In genomic region chr3:30243776-30244275, GRCm38 (mm10) we compare ENCODE assay signal across 17 mouse cellular contexts.
DNase-seq lines count a peak whose midpoint lies in the region; ATAC-seq and TF ChIP-seq lines count a peak whose summit lies in the region.
"Had no signal": no experiment of that assay in that cellular context is flagged by ENCODE, and none has a peak within 500 bp of the region (broad histone marks: within the 10 kb centered on the region; RNA-seq: fewer than 3 reads in every experiment).

No protein-coding gene starts in this region.

- H3K4me3 ChIP-seq in lung, embryonic 14.5 days (ENCODE audit: low read depth, low read length), result no peak overlapping the region
- no peak overlapping the region for H3K4me3 ChIP-seq in lung, adult 2 months (replicated peaks; ENCODE audit: extremely low read depth, low read depth, low read length)
- no peak overlapping the region for H3K4me3 ChIP-seq in heart, embryonic 12.5 days
- H3K4me3 ChIP-seq in limb, embryonic 14.5 days (replicated peaks; ENCODE audit: low read length), result no peak overlapping the region
- H3K4me3 ChIP-seq: hindbrain, embryonic 13.5 days; liver, embryonic 13.5 days; neural tube, embryonic 13.5 days had no signal

- no peaks in the 10 kb centered on the region for H3K27me3 ChIP-seq in lung, embryonic 14.5 days (ENCODE audit: insufficient read depth, low read length)
- no peaks in the 10 kb centered on the region for H3K27me3 ChIP-seq in heart, embryonic 12.5 days (replicated peaks)
- no peaks in the 10 kb centered on the region for H3K27me3 ChIP-seq in limb, embryonic 14.5 days (ENCODE audit: control insufficient read depth, insufficient read depth, low read length)
- H3K27me3 ChIP-seq: hindbrain, embryonic 13.5 days; liver, embryonic 13.5 days had no signal

- TF ChIP-seq CTCF in lung, embryonic 14.5 days (IDR thresholded peaks at IDR 0.05; ENCODE audit: low read depth), result no peak
- no peak for TF ChIP-seq CTCF in lung, adult 2 months (IDR thresholded peaks at IDR 0.05; ENCODE audit: insufficient read depth, low read length)

- TF ChIP-seq POLR2A in lung, adult 2 months (IDR thresholded peaks at IDR 0.05; ENCODE audit: borderline replicate concordance, extremely low read depth, low read depth, low read length), result no peak
- no peak for TF ChIP-seq POLR2A in limb, embryonic 14.5 days (IDR thresholded peaks at IDR 0.05; ENCODE audit: borderline replicate concordance, extremely low read depth, insufficient read depth, insufficient read length)

- peak overlapping the region; percentile 82; the same call in 1 of the 2 replicates for H3K27ac ChIP-seq in lung, embryonic 14.5 days (ENCODE audit: low read depth)
- peak overlapping the region; percentile 85 for H3K27ac ChIP-seq in heart, embryonic 12.5 days (ENCODE audit: poor library complexity, severe bottlenecking)
- peak overlapping the region; percentile 56 for H3K27ac ChIP-seq in limb, embryonic 14.5 days (replicated peaks; ENCODE audit: low read depth, low read length)
- H3K27ac ChIP-seq: hindbrain, embryonic 13.5 days; liver, embryonic 13.5 days; neural tube, embryonic 13.5 days had no signal

- H3K36me3 ChIP-seq in lung, embryonic 14.5 days (ENCODE audit: insufficient read depth), result no peaks in the 10 kb centered on the region
- no peaks in the 10 kb centered on the region for H3K36me3 ChIP-seq in heart, embryonic 12.5 days
- H3K36me3 ChIP-seq in limb, embryonic 14.5 days (ENCODE audit: control insufficient read depth, insufficient read depth, low read length), result no peaks in the 10 kb centered on the region
- H3K36me3 ChIP-seq: hindbrain, embryonic 13.5 days; liver, embryonic 13.5 days; neural tube, embryonic 13.5 days had no signal

- H3K9ac ChIP-seq in lung, embryonic 14.5 days, result no peak overlapping the region
- H3K9ac ChIP-seq in heart, embryonic 12.5 days, result no peak overlapping the region
- H3K9ac ChIP-seq in limb, embryonic 14.5 days (ENCODE audit: low read depth, low read length, severe bottlenecking), result no peak overlapping the region
- H3K9ac ChIP-seq: forebrain, postnatal 0 days; hindbrain, embryonic 13.5 days; liver, embryonic 13.5 days; neural tube, embryonic 13.5 days had no signal

- peaks cover 30% of the 10 kb centered on the region for H3K4me1 ChIP-seq in lung, embryonic 14.5 days (ENCODE audit: insufficient read depth)
- H3K4me1 ChIP-seq in lung, adult 2 months (ENCODE audit: control insufficient read depth, insufficient read depth, low read length), result peaks cover 12% of the 10 kb centered on the region
- peaks cover 31% of the 10 kb centered on the region for H3K4me1 ChIP-seq in heart, embryonic 12.5 days (replicated peaks)
- peaks cover 46% of the 10 kb centered on the region for H3K4me1 ChIP-seq in limb, embryonic 14.5 days (ENCODE audit: control insufficient read depth, insufficient read depth, low read length)
- H3K4me1 ChIP-seq: liver, embryonic 13.5 days; neural tube, embryonic 13.5 days had no signal

- no peak for ATAC-seq in lung, embryonic 14.5 days (ENCODE audit: insufficient read depth)
- no peak for ATAC-seq in heart, embryonic 12.5 days (ENCODE audit: insufficient number of reproducible peaks, low FRiP score)
- no peak for ATAC-seq in limb, embryonic 14.5 days (ENCODE audit: low FRiP score, low read depth)
- ATAC-seq: forebrain, postnatal 0 days; intestine, embryonic 16.5 days had no signal

- no peak overlapping the region for H3K4me2 ChIP-seq in lung, embryonic 14.5 days
- H3K4me2 ChIP-seq in heart, embryonic 12.5 days, result no peak overlapping the region
- H3K4me2 ChIP-seq in limb, embryonic 14.5 days (replicated peaks; ENCODE audit: low read depth, low read length, severe bottlenecking), result 0 out of 2 replicates have a peak overlapping the region, but pooled peaks have one; percentile 1
- H3K4me2 ChIP-seq: hindbrain, embryonic 13.5 days; liver, embryonic 13.5 days; neural tube, embryonic 13.5 days had no signal

- WGBS in lung, embryonic 14.5 days, result 56% methylated on average over 8 of the region's 8 CpGs
- 47% methylated on average over 8 of the region's 8 CpGs for WGBS in lung, adult 2 months
- WGBS in heart, embryonic 12.5 days, result 48% methylated on average over 8 of the region's 8 CpGs
- WGBS in limb, embryonic 14.5 days, result 34% methylated on average over 8 of the region's 8 CpGs

- peak; percentile 24 for DNase-seq in adrenal gland, postnatal 10 days
- DNase-seq in adrenal gland, adult 18-20 months (ENCODE audit: low spot score in 2 of 2), result no peak
- DNase-seq in lung, embryonic 14.5 days, result no peak
- DNase-seq in lung, adult 2 months, result no peak
- DNase-seq in limb, embryonic 14.5 days (ENCODE audit: low spot score), result peak; percentile 17
- DNase-seq in urinary bladder, postnatal 36 days (ENCODE audit: low spot score in 2 of 2), result no peak
- DNase-seq in Muller cell, postnatal 12 days (ENCODE audit: inconsistent ontology term), result no peak
- DNase-seq: cerebellum, adult 8-10 months; embryo, embryonic 11 days; forebrain, postnatal 0 days; liver, embryonic 13.5 days; spleen, adult 18-20 months; thymus, postnatal 36 days had no signal

- no peaks in the 10 kb centered on the region for H3K9me3 ChIP-seq in lung, embryonic 14.5 days (ENCODE audit: low read depth, low read length)
- H3K9me3 ChIP-seq in heart, embryonic 12.5 days (replicated peaks), result no peaks in the 10 kb centered on the region
- 0 out of 2 replicates have a peak, but pooled peaks cover 2% of the 10 kb centered on the region for H3K9me3 ChIP-seq in limb, embryonic 14.5 days (ENCODE audit: control insufficient read depth, low read length)
- H3K9me3 ChIP-seq: hindbrain, embryonic 13.5 days; liver, embryonic 13.5 days; neural tube, embryonic 13.5 days had no signal

Comparison
In these comparisons a context has a peak if more than half of its experiments do, and no peak if none do; other contexts are left out.
1. DNase-seq: peak in adrenal gland, postnatal 10 days (single experiment) and limb, embryonic 14.5 days (single experiment); none in adrenal gland, adult 18-20 months (0 of 2), lung, embryonic 14.5 days (single experiment), lung, adult 2 months (single experiment), urinary bladder, postnatal 36 days (0 of 2) and Muller cell, postnatal 12 days (single experiment).
2. Peak in every context shown above with its lines, with median percentiles within 50 percentile points of each other: H3K27ac ChIP-seq.